Mouse (Mus musculus): ENCODE data around the gene Ulk4.

The Ulk4 gene

GRCm38 (mm10) chr9:121176350-121176749 lies 100.6 kb downstream of the Ulk4 start:
- no peak for DNase-seq

GRCm38 (mm10) chr9:121175201-121175600 lies 101.8 kb downstream of the Ulk4 start:
- no peak for DNase-seq

GRCm38 (mm10) chr9:121172123-121172522 lies 104.9 kb downstream of the Ulk4 start:
- DNase-seq = no peak

GRCm38 (mm10) chr9:121171609-121172008 lies 105.4 kb downstream of the Ulk4 start:
- no peak for DNase-seq

- DNase-seq = no peak
Measured at GRCm38 (mm10) chr9:121164607-121165006, 112.4 kb downstream of the Ulk4 start.

- no peak for DNase-seq
Measured at GRCm38 (mm10) chr9:121162789-121163188, 114.2 kb downstream of the Ulk4 start.

GRCm38 (mm10) chr9:121161818-121162565 lies 115.0 kb downstream of the Ulk4 start:
- DNase-seq = no peak

- no peak for DNase-seq
Measured at GRCm38 (mm10) chr9:121156253-121156831, 120.7 kb downstream of the Ulk4 start.

GRCm38 (mm10) chr9:121153276-121153675 lies 123.7 kb downstream of the Ulk4 start:
- DNase-seq = no peak

- no peak for DNase-seq
Measured at GRCm38 (mm10) chr9:121148602-121149001, 128.4 kb downstream of the Ulk4 start.

GRCm38 (mm10) chr9:121143208-121143607 lies 133.8 kb downstream of the Ulk4 start:
- DNase-seq = no peak

GRCm38 (mm10) chr9:121132549-121132948 lies 144.4 kb downstream of the Ulk4 start:
- DNase-seq = no peak

- no peak for DNase-seq
Measured at GRCm38 (mm10) chr9:121129533-121129932, 147.5 kb downstream of the Ulk4 start.

GRCm38 (mm10) chr9:121128934-121129333 lies 148.1 kb downstream of the Ulk4 start:
- DNase-seq = no peak

- no peak for DNase-seq
Measured at GRCm38 (mm10) chr9:121127025-121127424, 150.0 kb downstream of the Ulk4 start.

- no peak for DNase-seq
Measured at GRCm38 (mm10) chr9:121124705-121125104, 152.3 kb downstream of the Ulk4 start.

- DNase-seq = no peak
Measured at GRCm38 (mm10) chr9:121122039-121122438, 155.0 kb downstream of the Ulk4 start.

GRCm38 (mm10) chr9:121117936-121118335 lies 159.1 kb downstream of the Ulk4 start:
- no peak for DNase-seq

- DNase-seq = no peak
Measured at GRCm38 (mm10) chr9:121112131-121112530, 164.9 kb downstream of the Ulk4 start.

GRCm38 (mm10) chr9:121108110-121108509 lies 168.9 kb downstream of the Ulk4 start:
- DNase-seq = peak; percentile 83

GRCm38 (mm10) chr9:121107643-121108042 lies 169.4 kb downstream of the Ulk4 start:
- peak; percentile 75 for DNase-seq

GRCm38 (mm10) chr9:121107101-121107500 lies 169.9 kb downstream of the Ulk4 start:
- no peak for DNase-seq

GRCm38 (mm10) chr9:121101516-121101915 lies 175.5 kb downstream of the Ulk4 start:
- no peak for DNase-seq

- DNase-seq = no peak
Measured at GRCm38 (mm10) chr9:121099453-121099852, 177.5 kb downstream of the Ulk4 start.

- no peak for DNase-seq
Measured at GRCm38 (mm10) chr9:121093760-121094159, 183.2 kb downstream of the Ulk4 start.

All from right cerebral cortex, postnatal 14 days (tissue).